Mouse (Mus musculus) megakaryocyte, embryonic 14.5 days (primary cell): ENCODE data around the gene Apopt1.

Experiments
- FLI1 ChIP-seq: IDR thresholded peaks from 2 replicates; pipeline ENCODE4 v1.6.1; 2012; ENCODE audit warnings: low read length, inconsistent platforms, mixed read lengths
- GATA1 ChIP-seq: IDR thresholded peaks from 3 replicates; pipeline ENCODE4 v1.6.1; 2012; ENCODE audit warnings: mixed read lengths, low read length, inconsistent platforms, borderline replicate concordance

- TF ChIP-seq GATA1 (no peak), FLI1 (no peak)
These were observed 41.6 kb downstream of the Apopt1 start for GRCm38 (mm10) chr12:111754710-111755109.
